Mouse (Mus musculus): ENCODE results near the gene Ptger1.

The Ptger1 gene

GRCm38 (mm10) chr8:83656484-83657246 is 9.8 kb upstream of the Ptger1 start:
- no peak for DNase-seq

GRCm38 (mm10) chr8:83660545-83660944 is 5.9 kb upstream of the Ptger1 start:
- DNase-seq = no peak

GRCm38 (mm10) chr8:83660995-83661680 is 5.3 kb upstream of the Ptger1 start:
- no peak for DNase-seq

GRCm38 (mm10) chr8:83662421-83662826 is 4.1 kb upstream of the Ptger1 start:
- DNase-seq = peak; percentile 90

- DNase-seq = no peak
These were observed 2.4 kb upstream of the Ptger1 start for GRCm38 (mm10) chr8:83664096-83664495.

GRCm38 (mm10) chr8:83664931-83665625 is 1.4 kb upstream of the Ptger1 start:
- DNase-seq = no peak

GRCm38 (mm10) chr8:83666866-83667234 is 372 bp downstream of the Ptger1 start:
- DNase-seq = no peak

- no peak for DNase-seq
These were observed 1.0 kb downstream of the Ptger1 start for GRCm38 (mm10) chr8:83667526-83667925.

GRCm38 (mm10) chr8:83668010-83668916 is 1.8 kb downstream of the Ptger1 start:
- DNase-seq = peak; percentile 73

GRCm38 (mm10) chr8:83669013-83669412 is 2.5 kb downstream of the Ptger1 start:
- no peak for DNase-seq

GRCm38 (mm10) chr8:83672936-83673335 is 6.5 kb downstream of the Ptger1 start:
- no peak for DNase-seq

GRCm38 (mm10) chr8:83674497-83674896 is 8.0 kb downstream of the Ptger1 start:
- DNase-seq = no peak

GRCm38 (mm10) chr8:83679866-83680265 is 13.4 kb downstream of the Ptger1 start:
- no peak for DNase-seq

GRCm38 (mm10) chr8:83680603-83681002 is 14.1 kb downstream of the Ptger1 start:
- DNase-seq = no peak

- DNase-seq = no peak
These were observed 14.6 kb downstream of the Ptger1 start for GRCm38 (mm10) chr8:83681099-83681498.

GRCm38 (mm10) chr8:83684517-83684916 is 18.0 kb downstream of the Ptger1 start:
- no peak for DNase-seq

- no peak for DNase-seq
These were observed 22.8 kb downstream of the Ptger1 start for GRCm38 (mm10) chr8:83689264-83689663.

GRCm38 (mm10) chr8:83693609-83694236 is 27.2 kb downstream of the Ptger1 start:
- peak; percentile 44 for DNase-seq

GRCm38 (mm10) chr8:83694369-83695160 is 28.1 kb downstream of the Ptger1 start:
- DNase-seq = peak; percentile 15

GRCm38 (mm10) chr8:83695351-83696106 is 29.1 kb downstream of the Ptger1 start:
- peak; percentile 68 for DNase-seq
